Mouse (Mus musculus) kidney, adult 2 months (tissue): ENCODE data around the gene Rnpepl1.

Experiments
- CTCF ChIP-seq: fragments of 200-500 bp; conservative IDR thresholded peaks from 2 replicates; pipeline ENCODE4 v1.5.1; 2011; ENCODE audit warnings: low read depth, mild to moderate bottlenecking, control low read depth, low read length, moderate library complexity, mixed read lengths; ENCODE audit not compliant: insufficient read depth, insufficient read length
- POLR2A ChIP-seq: fragments of 200-500 bp; IDR thresholded peaks from one replicate; pipeline ENCODE4 v1.6.1; 2011; ENCODE audit warnings: low read depth, low read length, control low read depth

- TF ChIP-seq CTCF (no peak), POLR2A (no peak)
These were observed 40.6 kb upstream of the Rnpepl1 start for GRCm38 (mm10) chr1:92869985-92870384.
